Mouse (Mus musculus) layer of hippocampus, adult 8-10 months (tissue): Measurements from ENCODE around the gene Exosc10. TPM values are rescaled to one million over a fixed set of nuclear protein-coding genes. Genes with fewer than 3 reads are reported as not detected.

Source experiments
- DNase-seq, 2 experiments: peaks; one replicate each; pipeline ENCODE4 v3.0.0; 2022; ENCODE audit warnings: low spot score in 2 of 2
- total RNA-seq, 4 experiments: library from RNA; stranded (reverse); gene quantifications; 2 replicates each; pipeline ENCODE4 v1.2.4; 2022

Gene Exosc10
- total RNA-seq, 4 experiments from 2014 or later, result 50.1 to 52.6 (median 50.3) TPM

DNA sequence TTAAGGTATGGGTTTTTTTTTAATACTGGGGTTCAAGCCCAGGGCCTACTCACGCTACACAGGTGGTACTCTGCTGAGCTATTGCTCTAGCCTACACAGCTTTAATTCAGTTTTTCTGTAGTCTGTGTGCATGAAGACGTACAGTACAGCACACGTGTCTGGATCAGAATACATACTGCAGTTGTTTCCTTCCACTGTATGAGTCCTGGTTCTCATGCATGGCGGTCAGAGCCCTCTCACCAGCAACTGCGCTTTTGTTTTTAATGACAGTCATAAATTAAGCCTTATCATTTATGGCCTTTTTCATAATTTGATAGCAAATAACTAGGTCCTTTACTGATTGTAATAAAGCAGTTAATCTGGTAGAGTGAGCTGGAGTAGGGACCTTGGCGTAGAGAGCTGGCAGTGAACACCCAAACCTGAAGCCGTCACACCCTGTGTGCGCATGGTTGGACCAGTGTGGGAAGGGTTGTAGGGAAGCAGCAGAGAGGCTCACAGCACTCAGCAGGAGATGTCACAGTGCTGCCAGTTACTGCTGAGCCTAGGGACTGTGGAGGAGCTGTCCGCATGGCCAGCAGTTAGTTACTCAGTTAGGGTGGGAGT, 12.6 kb downstream of the Exosc10 start:
- DNase-seq, result no peak

DNA sequence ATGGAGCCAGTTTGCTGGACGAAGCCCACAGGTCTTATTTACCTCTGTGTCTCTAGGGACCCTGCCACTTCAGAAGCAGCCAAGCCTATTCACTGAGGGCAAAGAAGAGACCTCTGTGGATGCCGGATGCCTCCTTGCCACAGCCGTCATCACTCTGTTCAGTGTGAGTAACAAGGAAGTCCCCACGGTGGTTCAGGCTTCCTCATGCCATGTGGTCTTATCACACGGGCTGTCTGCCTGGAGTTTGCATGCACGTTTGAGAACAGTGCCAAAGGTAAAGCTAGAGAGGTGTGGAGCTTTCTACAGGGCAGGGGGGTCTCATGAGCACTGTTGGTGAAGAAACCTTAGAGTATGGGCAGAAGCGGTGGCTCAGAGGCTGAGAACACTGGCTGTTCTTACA, 15.0 kb downstream of the Exosc10 start:
- DNase-seq, result no peak

DNA sequence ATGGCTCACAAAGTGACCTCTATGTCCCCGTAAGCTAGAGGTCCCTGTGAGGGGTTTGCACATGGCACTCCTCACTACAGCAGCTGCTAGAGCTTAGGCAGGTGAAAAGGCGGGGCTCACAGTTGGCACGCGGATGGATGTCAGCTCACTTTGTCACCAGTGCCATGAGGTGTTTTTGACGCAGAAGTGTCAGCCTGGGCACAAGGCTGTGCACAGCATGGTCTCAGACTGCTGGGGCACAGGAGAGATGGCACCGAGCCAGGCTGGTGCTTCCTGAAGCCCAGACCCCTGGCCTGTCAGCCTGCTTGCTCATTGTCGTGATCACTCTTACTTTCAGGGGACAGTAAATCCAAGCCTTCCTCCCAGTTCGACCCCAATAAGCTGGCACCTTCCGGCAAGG, 22.5 kb downstream of the Exosc10 start:
- DNase-seq, result no peak

DNA sequence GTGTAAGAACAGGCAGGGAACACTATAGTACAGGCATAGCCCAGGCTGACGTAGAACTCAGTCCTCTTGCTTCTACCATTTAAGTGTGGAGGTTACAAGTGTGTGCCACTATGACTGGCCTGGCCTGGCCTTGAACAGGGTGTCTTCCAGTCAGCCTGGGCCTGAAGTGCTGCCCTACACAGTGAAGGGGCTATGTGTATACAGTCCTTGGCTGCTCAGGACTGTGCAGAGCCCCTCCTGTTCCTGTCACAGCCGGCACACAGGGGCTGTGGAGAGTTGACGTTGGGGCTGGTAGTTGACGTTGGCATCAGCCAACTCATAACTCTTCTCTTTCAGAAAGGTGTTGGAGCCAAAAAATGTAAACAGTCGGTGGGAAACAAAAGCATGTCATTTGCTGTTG, 23.2 kb downstream of the Exosc10 start:
- no peak for DNase-seq

DNA sequence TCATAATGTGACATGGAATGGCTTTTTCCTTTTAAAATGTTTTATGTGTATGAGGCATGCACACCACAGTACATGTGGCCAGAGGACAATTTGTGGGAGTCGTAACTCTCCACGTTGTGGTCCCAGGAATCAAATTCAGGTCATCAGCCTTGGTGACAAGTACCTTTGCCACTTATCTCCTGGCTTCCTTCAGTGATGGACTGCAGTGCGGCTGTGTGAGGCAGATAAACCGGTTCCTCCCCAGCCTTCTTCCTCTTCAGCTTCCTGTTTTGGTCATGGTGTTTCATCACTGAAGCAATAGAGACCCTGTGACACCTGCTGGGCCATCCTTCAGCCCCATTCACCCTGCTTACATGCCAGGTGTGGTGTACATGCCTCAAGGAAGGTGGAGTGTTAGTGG, 25.0 kb downstream of the Exosc10 start:
- DNase-seq, result no peak

DNA sequence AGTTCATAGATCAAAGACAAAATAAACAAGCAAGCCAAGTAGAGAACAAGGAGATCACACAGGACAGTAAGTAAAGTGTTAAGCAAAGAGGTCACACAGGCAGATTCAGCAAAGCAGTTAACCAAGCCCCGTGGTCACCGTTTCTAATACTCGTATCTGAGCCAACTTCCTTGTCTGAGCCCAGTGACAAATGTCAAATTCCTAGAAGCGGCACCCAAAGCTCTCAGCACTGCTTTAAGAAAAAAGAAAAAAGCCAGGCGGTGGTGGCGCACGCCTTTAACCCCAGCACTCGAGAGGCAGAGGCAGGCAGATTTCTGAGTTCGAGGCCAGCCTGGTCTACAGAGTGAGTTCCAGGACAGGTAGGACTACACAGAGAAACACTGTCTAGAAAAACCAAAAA, 28.4 kb downstream of the Exosc10 start:
- DNase-seq, result no peak

DNA sequence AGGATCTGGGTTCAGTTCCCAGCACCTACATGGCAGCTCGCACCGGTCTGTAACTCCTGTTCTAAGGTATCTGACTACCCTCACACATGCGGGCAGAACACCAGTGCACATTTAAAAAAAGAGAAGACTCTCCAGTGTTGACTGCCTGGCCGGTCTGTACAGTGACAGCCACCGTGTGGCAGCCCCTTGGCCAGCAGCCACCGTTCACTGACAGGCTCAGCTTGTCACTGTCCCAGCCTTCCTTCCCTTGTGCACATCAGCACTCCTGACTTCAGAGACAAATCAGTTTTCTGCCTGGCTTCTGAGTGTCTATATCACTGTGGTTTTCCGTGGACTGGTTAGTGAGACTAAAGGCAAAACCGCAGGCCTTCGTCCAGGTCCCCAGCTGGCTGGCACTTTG, 30.6 kb downstream of the Exosc10 start:
- no peak for DNase-seq

DNA sequence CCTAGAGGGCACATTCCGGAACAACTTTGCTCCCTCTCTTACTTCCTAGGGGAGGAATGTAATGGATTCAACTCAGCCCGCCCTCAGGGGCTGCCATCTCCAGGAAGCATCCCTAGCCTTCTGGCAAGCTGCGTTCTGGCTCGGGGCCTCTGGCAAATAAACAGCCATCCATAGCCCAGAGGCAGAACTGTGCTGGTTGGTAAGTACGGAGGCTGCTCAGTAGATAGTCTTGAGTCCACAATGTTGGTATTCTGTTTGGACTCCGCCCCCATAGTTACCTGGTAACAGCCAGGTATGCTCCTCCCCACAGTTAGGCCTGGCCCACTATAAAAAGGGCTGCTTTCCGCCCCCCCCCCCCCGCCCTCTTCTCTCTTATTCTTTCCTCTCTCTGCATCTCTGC, 31.3 kb downstream of the Exosc10 start:
- DNase-seq, result no peak

DNA sequence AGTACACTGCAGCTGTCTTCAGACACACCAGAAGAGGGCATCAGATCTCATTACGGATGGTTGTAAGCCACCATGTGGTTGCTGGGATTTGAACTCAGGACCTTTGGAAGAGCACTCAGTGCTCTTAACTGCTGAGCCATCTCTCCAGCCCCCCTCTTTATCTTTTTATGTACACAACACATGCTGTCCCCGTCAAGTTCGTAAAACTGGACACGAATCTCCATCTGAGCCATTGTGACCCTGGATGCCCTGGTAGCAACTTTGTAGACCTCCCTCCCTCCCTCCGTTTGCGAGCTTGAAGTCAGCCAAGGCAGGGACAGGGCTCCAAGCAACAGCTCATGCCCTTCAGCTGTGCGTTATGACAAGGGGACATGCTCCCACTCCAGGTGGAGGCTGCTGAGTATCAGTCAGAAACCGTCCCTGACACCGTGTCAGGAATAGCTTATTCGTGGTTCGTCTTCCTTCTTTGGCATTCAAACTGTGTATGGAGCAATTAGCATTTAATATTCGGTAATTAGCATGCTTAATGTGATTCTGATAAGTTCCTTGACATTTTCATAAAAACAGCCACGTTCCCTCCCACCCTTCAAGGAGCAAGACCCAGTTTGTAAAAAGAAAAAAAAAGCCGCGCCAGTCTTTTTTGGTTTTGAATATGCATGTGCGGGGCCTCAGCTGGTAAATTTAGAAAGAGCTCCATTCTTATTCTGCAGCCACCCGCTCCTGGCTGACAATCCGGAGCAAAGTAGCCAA, 32.4 kb downstream of the Exosc10 start:
- no peak for DNase-seq

DNA sequence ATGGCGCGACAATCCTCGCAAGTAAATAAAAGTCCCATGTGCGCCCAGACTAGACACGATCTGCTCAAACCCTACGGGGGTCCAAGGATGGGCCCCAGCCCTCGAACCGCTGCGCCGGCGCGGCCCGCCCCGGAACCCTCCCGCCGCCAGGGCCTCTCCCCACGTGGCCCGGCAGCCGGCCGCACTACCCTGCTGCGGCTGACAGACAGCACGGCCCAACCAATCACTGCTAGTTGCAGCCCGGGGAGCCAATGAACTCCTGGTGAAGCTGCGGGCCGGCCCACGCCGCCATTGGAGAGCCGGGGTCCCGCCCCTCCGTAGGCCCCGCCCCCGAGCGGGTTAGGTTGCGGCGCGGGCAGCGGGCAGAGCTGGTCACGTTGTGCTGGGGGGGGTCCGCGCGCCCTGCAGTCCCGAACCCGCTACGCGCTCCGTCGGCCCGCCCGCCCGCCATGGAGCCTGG, 33.0 kb downstream of the Exosc10 start, which contains the start of gene Srm:
TSS of gene Srm (plus strand) at position 333 of the 460 bp plus-strand sequence.
- DNase-seq, result peak; percentile 95 to 98

DNA sequence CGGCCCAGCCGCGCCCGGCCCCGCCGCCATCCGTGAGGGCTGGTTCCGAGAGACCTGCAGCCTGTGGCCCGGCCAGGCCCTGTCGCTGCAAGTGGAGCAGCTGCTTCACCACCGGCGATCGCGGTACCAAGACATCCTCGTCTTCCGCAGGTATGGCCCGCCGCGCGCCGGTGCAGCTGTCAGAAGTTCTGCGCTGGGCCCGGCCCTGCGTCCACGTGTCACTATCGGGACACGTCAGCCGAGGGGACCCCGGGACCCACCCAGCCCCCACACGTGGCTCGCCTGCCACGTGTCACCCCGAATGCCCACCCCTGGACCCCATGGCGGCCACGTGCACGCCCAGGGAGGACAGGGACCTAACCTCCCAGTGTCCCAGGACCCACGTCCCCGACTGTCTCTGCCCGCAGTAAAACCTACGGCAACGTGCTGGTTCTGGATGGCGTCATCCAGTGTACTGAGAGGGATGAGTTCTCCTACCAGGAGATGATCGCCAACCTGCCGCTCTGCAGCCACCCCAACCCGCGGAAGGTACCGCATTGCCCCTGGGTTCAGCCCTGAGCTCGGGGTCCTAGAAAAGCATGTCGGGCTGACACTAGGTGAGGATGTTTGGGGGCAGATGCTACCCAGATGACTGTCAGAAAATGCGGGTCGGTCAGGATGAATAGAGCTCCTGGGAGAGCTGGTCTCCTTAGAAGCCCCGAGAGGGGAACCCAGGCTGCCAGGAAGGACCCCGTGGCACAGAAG, 33.6 kb downstream of the Exosc10 start:
- DNase-seq, result no peak

DNA sequence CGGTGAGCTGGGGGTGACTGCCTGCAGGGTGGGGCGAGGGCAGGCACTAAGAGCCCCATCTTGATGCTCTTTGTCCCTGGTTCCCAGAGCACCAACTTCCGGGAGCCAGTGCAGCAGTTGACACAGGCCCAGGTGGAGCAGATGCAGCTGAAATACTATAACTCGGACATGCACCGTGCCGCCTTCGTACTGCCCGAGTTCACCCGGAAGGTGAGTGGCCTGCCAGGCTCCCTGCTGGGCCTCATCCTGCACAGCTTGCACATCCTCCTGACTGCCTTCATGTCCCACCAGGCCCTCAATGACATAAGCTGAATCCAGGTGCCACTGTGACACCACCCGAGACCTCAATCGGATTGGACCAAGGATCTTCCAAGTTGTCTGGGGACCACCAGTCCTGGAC, 35.8 kb downstream of the Exosc10 start:
- DNase-seq, result no peak

DNA sequence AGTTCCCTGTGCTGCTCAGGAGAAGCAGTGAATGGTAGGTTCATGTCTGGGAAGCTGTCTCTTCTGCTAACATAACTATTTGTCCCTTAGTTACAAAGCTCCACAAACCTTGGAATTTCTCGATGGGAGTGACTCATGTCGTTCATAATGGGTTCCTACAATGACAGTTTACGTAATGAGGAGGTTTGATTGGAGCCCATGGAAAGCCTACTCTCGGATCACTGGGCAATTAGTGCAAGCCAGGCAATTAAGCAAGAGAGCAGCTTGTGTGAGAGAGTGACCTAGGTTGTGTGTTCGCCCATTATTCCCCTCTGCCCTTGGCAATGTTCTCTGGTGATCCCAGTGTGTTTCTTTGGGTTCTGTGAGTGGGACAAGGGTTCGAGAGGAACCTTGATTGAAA, 37.7 kb downstream of the Exosc10 start:
- DNase-seq, result no peak

DNA sequence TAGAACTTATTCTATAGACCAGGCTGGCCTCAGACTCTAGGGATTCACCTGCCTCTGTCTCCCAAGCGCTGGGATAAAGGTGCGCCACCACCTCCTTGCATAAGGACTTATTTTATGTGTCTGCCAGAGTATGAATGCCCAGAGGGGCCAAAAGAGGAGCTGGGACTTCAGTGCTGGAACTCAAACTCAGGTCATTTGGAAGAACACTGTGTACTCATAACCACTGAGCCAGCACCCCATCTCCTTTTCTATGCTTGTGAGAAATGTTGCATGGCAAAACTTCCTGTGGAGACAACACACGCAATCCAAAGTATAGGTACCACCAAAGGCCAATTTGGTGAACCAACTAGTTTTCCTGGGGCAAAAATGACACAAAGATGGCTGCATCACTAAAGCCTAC, 38.5 kb downstream of the Exosc10 start:
- no peak for DNase-seq

DNA sequence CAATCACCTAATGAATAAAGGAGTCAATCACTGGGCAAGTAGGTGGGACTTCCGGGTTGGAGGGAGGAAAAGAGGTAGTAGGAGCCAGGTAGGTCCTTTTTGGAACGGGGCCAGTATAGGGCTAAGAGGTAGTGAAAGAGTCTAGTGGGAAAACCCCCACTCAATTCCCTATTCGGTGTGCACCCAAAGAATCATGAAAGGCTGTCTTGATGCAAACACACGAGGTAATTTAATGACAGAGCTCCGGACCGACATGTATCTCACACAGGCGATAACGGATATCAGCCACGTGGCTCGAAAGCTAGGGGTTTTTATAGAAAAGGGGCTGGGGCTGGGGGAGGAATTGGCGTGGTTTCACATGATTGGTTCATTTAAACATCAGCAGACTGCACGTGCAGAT, 40.6 kb downstream of the Exosc10 start:
- no peak for DNase-seq

DNA sequence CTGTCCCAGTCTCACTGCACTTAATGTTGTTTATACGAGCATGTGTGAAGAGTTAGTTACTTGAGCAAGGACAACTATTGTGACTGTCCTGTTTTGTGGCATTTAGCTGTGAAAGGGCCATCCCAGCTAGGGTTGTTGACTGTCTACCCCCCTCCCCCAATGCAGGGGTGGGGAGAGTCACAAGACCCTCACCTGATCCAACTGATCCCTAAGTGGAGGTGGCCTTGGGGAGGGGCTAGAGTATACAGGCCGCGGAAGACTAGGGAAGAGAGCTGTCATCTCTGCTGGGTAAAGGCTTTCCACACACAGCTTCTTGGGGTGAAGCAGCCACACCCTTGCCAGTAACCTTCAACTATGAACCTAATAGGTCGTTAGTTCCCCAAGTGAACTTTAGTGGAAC, 42.1 kb downstream of the Exosc10 start:
- DNase-seq, result no peak

DNA sequence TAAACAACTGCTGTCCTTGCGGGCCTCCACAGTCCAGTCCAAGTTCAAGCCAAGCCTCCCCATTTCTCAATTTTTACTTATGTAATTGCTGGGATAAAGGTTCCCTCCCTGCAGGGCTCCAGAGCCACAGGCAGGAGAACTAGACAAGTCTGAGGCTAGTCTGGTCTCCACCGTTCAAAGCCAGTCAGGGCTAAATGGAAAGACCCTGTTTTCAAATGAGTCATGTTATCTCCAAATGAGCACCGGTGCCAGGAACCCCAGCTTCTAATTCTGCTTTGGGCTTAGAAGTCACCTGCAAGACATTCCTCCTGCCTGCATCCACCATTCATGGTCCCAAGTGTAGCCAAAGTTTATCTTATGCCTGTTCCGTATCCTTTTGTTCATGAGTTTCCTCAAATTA, 43.6 kb downstream of the Exosc10 start:
- no peak for DNase-seq

DNA sequence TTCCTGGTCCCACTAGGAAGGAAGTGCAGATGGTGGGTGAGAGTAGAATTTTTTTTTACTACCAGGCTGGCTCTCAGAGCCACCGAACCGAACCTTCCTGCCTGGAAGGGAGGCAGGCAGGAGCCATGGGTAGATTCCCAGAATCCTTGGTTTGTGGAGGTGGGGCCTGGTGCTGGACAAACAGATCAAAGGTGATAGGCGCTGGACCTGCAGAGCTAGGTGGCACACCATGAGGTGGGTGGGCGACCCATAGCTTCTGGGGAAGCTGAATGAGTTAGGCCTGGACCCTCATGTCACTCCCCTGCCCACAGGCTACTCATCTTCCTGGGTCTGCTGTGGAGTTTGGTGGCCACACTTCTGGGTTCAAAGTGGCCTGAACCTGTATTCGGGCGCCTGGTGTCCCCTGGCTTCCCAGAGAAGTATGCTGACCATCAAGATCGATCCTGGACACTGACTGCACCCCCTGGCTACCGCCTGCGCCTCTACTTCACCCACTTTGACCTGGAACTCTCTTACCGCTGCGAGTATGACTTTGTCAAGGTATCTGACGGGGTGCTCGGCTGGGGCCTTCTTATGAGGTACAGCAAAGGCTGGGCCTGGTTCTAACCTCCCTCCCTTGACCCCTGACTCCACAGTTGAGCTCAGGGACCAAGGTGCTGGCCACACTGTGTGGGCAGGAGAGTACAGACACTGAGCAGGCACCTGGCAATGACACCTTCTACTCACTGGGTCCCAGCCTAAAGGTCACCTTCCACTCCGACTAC, 44.3 kb downstream of the Exosc10 start, which contains the start of gene Masp2:
TSS of gene Masp2 (plus strand) at position 198 of the 764 bp plus-strand sequence.
- no peak for DNase-seq

DNA sequence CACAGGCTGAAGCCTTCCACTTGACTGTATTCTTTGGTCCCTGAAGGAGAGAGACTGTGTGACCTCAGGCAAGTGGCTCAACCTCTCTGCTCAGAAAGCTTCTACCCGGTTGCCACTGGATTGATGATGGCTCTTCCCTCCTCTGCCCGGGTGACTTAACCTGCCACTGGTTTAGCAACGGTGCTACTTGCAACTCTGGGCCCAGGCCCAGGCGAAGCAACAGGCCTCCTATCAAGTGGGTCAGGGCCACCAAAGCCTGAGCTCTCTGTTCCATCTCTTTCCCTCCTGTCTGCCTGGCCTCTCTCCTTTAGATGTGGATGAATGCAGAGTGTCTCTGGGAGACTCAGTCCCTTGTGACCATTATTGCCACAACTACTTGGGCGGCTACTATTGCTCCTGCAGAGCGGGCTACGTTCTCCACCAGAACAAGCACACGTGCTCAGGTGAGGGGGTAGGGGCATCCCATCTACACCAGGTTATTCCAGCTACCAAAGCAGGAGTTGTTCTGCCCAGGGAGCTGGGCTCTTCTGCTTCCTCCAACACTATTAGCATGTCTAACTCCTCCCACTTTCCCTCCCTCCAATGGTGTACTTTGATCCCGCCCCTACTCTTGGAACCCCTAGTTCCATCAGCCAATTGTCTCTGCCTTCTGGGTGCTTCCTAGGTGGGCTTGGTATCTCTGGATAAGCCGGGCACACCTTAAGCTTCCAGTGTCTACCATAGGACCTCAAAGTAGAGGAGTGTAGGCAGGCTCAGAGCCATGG, 45.3 kb downstream of the Exosc10 start:
- DNase-seq, result no peak

DNA sequence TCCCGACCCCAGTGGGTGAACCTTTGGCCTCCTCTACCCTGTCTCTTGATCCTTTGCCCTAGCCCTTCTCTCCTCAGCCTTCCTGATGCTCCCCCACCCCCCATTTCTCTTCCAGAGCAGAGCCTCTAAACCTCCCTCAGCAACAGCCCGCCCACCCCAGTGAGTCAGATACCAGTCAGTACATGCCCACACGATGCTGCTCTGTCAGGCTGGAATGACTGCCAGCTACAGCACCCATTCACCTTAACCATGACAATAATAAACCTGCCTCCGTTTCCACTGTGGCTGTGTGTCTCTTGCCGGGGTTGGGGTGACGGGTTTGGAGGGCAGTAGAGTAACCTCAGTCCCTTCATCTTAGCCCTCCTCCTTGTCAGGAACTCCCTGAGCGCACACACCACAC, 45.9 kb downstream of the Exosc10 start:
- peak; percentile 56 to 61 for DNase-seq
